Mouse (Mus musculus) stomach, embryonic 14.5 days (tissue): ENCODE results near the gene Naa25. TPM values are rescaled to one million over a fixed set of nuclear protein-coding genes. Genes with fewer than 3 reads are reported as not detected.

ENCODE experiments used
- ATAC-seq: fragments of 200-750 bp; cut with Nextera tagmentation; 2 replicates; pipeline ENCODE4 v1.8.0; 2017; ENCODE audit warnings: low read depth, moderate TSS enrichment; ENCODE audit not compliant: insufficient number of reproducible peaks, insufficient read depth, low FRiP score
- H3K27ac ChIP-seq: fragments of 300-500 bp; sonication (generic); 2 replicates; pipeline ENCODE4 v1.5.1; 2014; ENCODE audit warnings: mild to moderate bottlenecking, low read length, moderate library complexity, mixed read lengths
- H3K27me3 ChIP-seq: fragments of 300-500 bp; sonication (generic); 2 replicates; pipeline ENCODE4 v1.6.1; 2014; ENCODE audit warnings: low read length, control low read depth, mixed read lengths; ENCODE audit not compliant: control insufficient read depth, insufficient read depth
- H3K36me3 ChIP-seq: fragments of 300-500 bp; sonication (generic); 2 replicates; pipeline ENCODE4 v1.6.1; 2014; ENCODE audit warnings: mild to moderate bottlenecking, control low read depth, low read length, moderate library complexity, mixed read lengths; ENCODE audit not compliant: control insufficient read depth, insufficient read depth
- H3K4me1 ChIP-seq: fragments of 300-500 bp; sonication (generic); 2 replicates; pipeline ENCODE4 v1.6.1; 2014; ENCODE audit warnings: low read length, control low read depth, mixed read lengths; ENCODE audit not compliant: control insufficient read depth, insufficient read depth
- H3K4me2 ChIP-seq: fragments of 300-500 bp; sonication (generic); replicated peaks from 2 replicates; pipeline ENCODE4 v1.6.1; 2014; ENCODE audit warnings: low read depth, low read length, control low read depth
- H3K4me3 ChIP-seq: fragments of 300-500 bp; sonication (generic); 2 replicates; pipeline ENCODE4 v1.5.1; 2014; ENCODE audit warnings: low read depth, low read length, control low read depth
- H3K9ac ChIP-seq: fragments of 300-500 bp; sonication (generic); replicated peaks from 2 replicates; pipeline ENCODE4 v1.6.1; 2014; ENCODE audit warnings: low read depth, mild to moderate bottlenecking, control low read depth, low read length, moderate library complexity, mixed read lengths
- H3K9me3 ChIP-seq: fragments of 300-500 bp; sonication (generic); 2 replicates; pipeline ENCODE4 v1.6.1; 2016; ENCODE audit warnings: low read depth, low read length, control low read depth; ENCODE audit not compliant: control insufficient read depth
- WGBS: fragments of 180-500 bp; shearing (Covaris S2); extraction: QIAGEN DNeasy Blood & Tissue Kit; methylation state at CpG from one replicate; pipeline ENCODE4 v1.1.7; 2014; 5-methylcytosine and 5-hydroxymethylcytosine counted together
- polyA plus RNA-seq: library from polyadenylated mRNA; unstranded; fragments of >200 nt; fragmentation: Nextera tagmentation; extraction: Ambion mirVana; gene quantifications from 2 replicates; pipeline ENCODE4 v1.2.1, GENCODE M21; 2014

Naa25 gene
- polyA plus RNA-seq = 41.0 and 42.1 TPM in 2 replicates

- H3K9me3 ChIP-seq = no peaks in the 10 kb centered on the region
- H3K36me3 ChIP-seq = no peaks in the 10 kb centered on the region; the same call in 1 of the 2 replicates
- peak within 1 kb of the TSS; percentile 91 for H3K4me2 ChIP-seq
- 8% methylated on average over 53 of the region's 53 CpGs for WGBS
- ATAC-seq = peak; percentile 96
- H3K27me3 ChIP-seq = no peaks in the 10 kb centered on the region
- H3K4me3 ChIP-seq = peak within 1 kb of the TSS; percentile 93
- H3K27ac ChIP-seq = peak within 1 kb of the TSS; percentile 86
- peak within 1 kb of the TSS; percentile 71 for H3K9ac ChIP-seq
- H3K4me1 ChIP-seq = peaks cover 12% of the 10 kb centered on the region; the same call in 1 of the 2 replicates
Observed at GRCm38 (mm10) chr5:121397187-121398145, at the start of gene Naa25. Naa25 (plus strand) TSS chr5:121397936.

- no peak overlapping the region for H3K9ac ChIP-seq
- H3K36me3 ChIP-seq = peaks cover 87% of the 10 kb centered on the region
- H3K27me3 ChIP-seq = no peaks in the 10 kb centered on the region
- H3K4me1 ChIP-seq = no peaks in the 10 kb centered on the region
- no peak for ATAC-seq
- no peak overlapping the region for H3K4me2 ChIP-seq
- no peaks in the 10 kb centered on the region for H3K9me3 ChIP-seq
- no peak overlapping the region for H3K4me3 ChIP-seq
- 55% methylated on average over 9 of the region's 9 CpGs for WGBS
- no peak overlapping the region for H3K27ac ChIP-seq
Observed at GRCm38 (mm10) chr5:121359229-121359628, 38.5 kb upstream of the Naa25 start.

GRCm38 (mm10) chr5:121361696-121362095 lies 36.0 kb upstream of the Naa25 start:
- WGBS = 85% methylated on average over 5 of the region's 5 CpGs
- no peaks in the 10 kb centered on the region for H3K27me3 ChIP-seq
- H3K4me3 ChIP-seq = no peak overlapping the region
- H3K36me3 ChIP-seq = peaks cover 81% of the 10 kb centered on the region
- H3K4me2 ChIP-seq = no peak overlapping the region
- no peak overlapping the region for H3K27ac ChIP-seq
- ATAC-seq = no peak
- H3K9me3 ChIP-seq = no peaks in the 10 kb centered on the region
- no peak overlapping the region for H3K9ac ChIP-seq
- H3K4me1 ChIP-seq = no peaks in the 10 kb centered on the region

GRCm38 (mm10) chr5:121363441-121363840 lies 34.3 kb upstream of the Naa25 start:
- H3K27me3 ChIP-seq = no peaks in the 10 kb centered on the region
- H3K9ac ChIP-seq = no peak overlapping the region
- no peak for ATAC-seq
- no peak overlapping the region for H3K4me2 ChIP-seq
- H3K36me3 ChIP-seq = peaks cover 75% of the 10 kb centered on the region
- no peaks in the 10 kb centered on the region for H3K9me3 ChIP-seq
- no peaks in the 10 kb centered on the region for H3K4me1 ChIP-seq
- no peak overlapping the region for H3K4me3 ChIP-seq
- 88% methylated on average over 7 of the region's 7 CpGs for WGBS
- H3K27ac ChIP-seq = no peak overlapping the region

- Histone ChIP-seq H3K27me3 (no peaks in the 10 kb centered on the region), H3K27ac (no peak overlapping the region), H3K9me3 (no peaks in the 10 kb centered on the region), H3K9ac (no peak overlapping the region), H3K4me2 (no peak overlapping the region), H3K36me3 (peaks cover 58% of the 10 kb centered on the region), H3K4me3 (no peak overlapping the region), H3K4me1 (no peaks in the 10 kb centered on the region)
- WGBS = 82% methylated on average over 16 of the region's 16 CpGs
- ATAC-seq = no peak
Observed at GRCm38 (mm10) chr5:121366449-121367225, 31.1 kb upstream of the Naa25 start.

- Histone ChIP-seq H3K4me3 (no peak overlapping the region), H3K27ac (no peak overlapping the region), H3K4me1 (no peaks in the 10 kb centered on the region), H3K36me3 (peaks cover 58% of the 10 kb centered on the region), H3K4me2 (no peak overlapping the region), H3K27me3 (no peaks in the 10 kb centered on the region), H3K9ac (no peak overlapping the region), H3K9me3 (no peaks in the 10 kb centered on the region)
- whole genome bisulfite sequencing = 91% methylated on average over 4 of the region's 4 CpGs
- no peak for ATAC-seq
Observed at GRCm38 (mm10) chr5:121367255-121367654, 30.5 kb upstream of the Naa25 start.

GRCm38 (mm10) chr5:121371712-121372111 lies 26.0 kb upstream of the Naa25 start:
- 89% methylated on average over 6 of the region's 6 CpGs for WGBS
- H3K4me1 ChIP-seq = no peaks in the 10 kb centered on the region
- no peak overlapping the region for H3K27ac ChIP-seq
- H3K4me3 ChIP-seq = no peak overlapping the region
- no peak overlapping the region for H3K4me2 ChIP-seq
- H3K9me3 ChIP-seq = no peaks in the 10 kb centered on the region
- H3K36me3 ChIP-seq = peaks cover 61% of the 10 kb centered on the region
- no peaks in the 10 kb centered on the region for H3K27me3 ChIP-seq
- H3K9ac ChIP-seq = no peak overlapping the region
- ATAC-seq = no peak

- no peak overlapping the region for H3K4me2 ChIP-seq
- H3K4me1 ChIP-seq = no peaks in the 10 kb centered on the region
- H3K27me3 ChIP-seq = no peaks in the 10 kb centered on the region
- no peaks in the 10 kb centered on the region for H3K9me3 ChIP-seq
- no peak for ATAC-seq
- no peak overlapping the region for H3K27ac ChIP-seq
- H3K4me3 ChIP-seq = no peak overlapping the region
- no peak overlapping the region for H3K9ac ChIP-seq
- WGBS = 74% methylated on average over 3 of the region's 3 CpGs
- peaks cover 63% of the 10 kb centered on the region for H3K36me3 ChIP-seq
Observed at GRCm38 (mm10) chr5:121374790-121375189, 22.9 kb upstream of the Naa25 start.
